Mouse (Mus musculus): ENCODE measurements around the gene Mylk.

DNA sequence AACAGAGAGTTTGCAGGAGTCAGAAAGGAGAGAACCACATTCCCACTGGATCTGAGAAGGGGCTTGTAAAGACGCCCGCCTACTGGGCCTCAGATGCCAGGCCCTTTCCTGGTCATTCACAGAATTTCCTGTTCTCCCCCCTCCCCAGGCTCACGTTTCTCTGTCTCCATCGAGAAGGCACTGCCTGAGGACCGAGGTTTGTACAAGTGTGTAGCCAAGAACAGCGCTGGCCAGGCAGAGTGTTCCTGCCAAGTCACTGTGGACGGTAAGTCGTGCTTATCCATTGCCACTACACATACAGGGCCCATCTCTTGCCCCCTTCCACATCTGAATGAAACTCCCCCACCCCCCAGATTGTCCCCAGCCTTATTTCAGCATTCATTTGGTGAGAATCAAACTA is 184.7 kb downstream of the Mylk start:
- no peak for TF ChIP-seq CTCF (conservative IDR thresholded peaks at IDR 0.05 in 1 of 2, IDR thresholded peaks at IDR 0.05 in 1 of 2; ENCODE audit: low read depth in 2 of 2, low read length in 2 of 2)
- no peak for TF ChIP-seq MYC (IDR thresholded peaks at IDR 0.05; ENCODE audit: low read depth, low read length)

All from CH12.LX (cell line).